26 mouse cellular contexts compared by ENCODE assay signal in the genomic region with DNA sequence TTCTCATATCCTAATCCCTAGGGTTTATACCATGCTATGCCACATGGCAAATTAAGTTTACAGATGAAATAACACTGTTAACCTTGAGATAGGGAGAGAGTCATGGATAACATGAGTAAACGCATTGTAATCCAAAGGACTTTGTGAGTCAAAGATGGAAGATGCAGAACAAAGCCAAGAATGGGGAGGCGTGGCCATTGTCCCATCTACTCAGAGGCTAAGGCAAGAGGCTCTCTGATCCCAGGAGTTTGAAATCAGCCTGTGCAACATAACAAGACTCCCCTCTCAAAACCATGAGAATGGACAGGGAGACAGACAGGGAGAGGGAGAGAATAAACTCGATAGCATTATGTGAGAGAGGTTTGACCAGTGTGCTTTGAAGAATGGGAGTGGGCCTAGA.
A peak's percentile ranks its signal among the peaks of the same experiment; 100 is the strongest.
DNase-seq lines count a peak whose midpoint lies in the region; TF ChIP-seq lines count a peak whose summit lies in the region.
"Had no signal": no experiment of that assay in that cellular context is flagged by ENCODE, and none has a peak within 500 bp of the region (broad histone marks: within the 10 kb centered on the region; RNA-seq: fewer than 3 reads in every experiment).

No protein-coding gene starts in this region.

- peak; percentile 8 for DNase-seq in adrenal gland, adult 2 months
- no peak for DNase-seq in adrenal gland, postnatal 10 days
- peak; percentile 34 for DNase-seq in heart, adult 11 months
- DNase-seq in heart, adult 2 months = no peak
- peak; percentile 3 for DNase-seq in R1 (ENCODE audit: low read depth, low spot score)
- no peak for DNase-seq in left cerebral cortex, postnatal 10 days (ENCODE audit: extremely low spot score in 1 of 2, low spot score in 2 of 2)
- no peak for DNase-seq in urinary bladder, adult 18-20 months (ENCODE audit: low spot score in 2 of 2)
- DNase-seq: adrenal gland, adult 8-10 months; B cell, adult 2 months; cerebellum, adult 2 months; cerebellum, adult 9-11 months; cerebellum, postnatal 36 days; embryo, embryonic 11 days; forebrain, postnatal 0 days; gastrocnemius, adult 2 months; gastrocnemius, postnatal 14 days; heart, adult 18-20 months; heart, postnatal 14 days; heart, postnatal 4 days; kidney, adult 18-20 months had no signal

- H3K79me2 ChIP-seq in heart, adult 2 months (replicated peaks; ENCODE audit: control insufficient read depth, insufficient read depth, low read length) = no peaks in the 10 kb centered on the region

- intact Hi-C loops in heart, adult 2 months (cut with DNase I) = no loop called here
- intact Hi-C loops in left cerebral cortex, postnatal 10 days (cut with DNase I) = no loop called here

- TF ChIP-seq CTCF in heart, adult 2 months (IDR thresholded peaks at IDR 0.05) = no peak

- H3K4me1 ChIP-seq in heart, adult 2 months (ENCODE audit: control insufficient read depth, insufficient read depth, low read length) = no peaks in the 10 kb centered on the region
- H3K4me1 ChIP-seq: heart, embryonic 10.5 days had no signal

- H3K27ac ChIP-seq in heart, adult 2 months = no peak overlapping the region
- H3K27ac ChIP-seq: gastrocnemius, adult 2 months; heart, embryonic 10.5 days; heart, embryonic 13.5 days; hindbrain, embryonic 14.5 days; hindbrain, postnatal 0 days had no signal

- H3K27me3 ChIP-seq in heart, adult 2 months (ENCODE audit: control insufficient read depth, insufficient read depth, low read length) = no peaks in the 10 kb centered on the region
- H3K27me3 ChIP-seq: CH12.LX; heart, embryonic 13.5 days had no signal

- WGBS in heart, adult 2 months = 80% methylated on average over 3 of the region's 3 CpGs

- no peaks in the 10 kb centered on the region for H3K36me3 ChIP-seq in heart, adult 2 months (ENCODE audit: control insufficient read depth, insufficient read depth, low read length)
- H3K36me3 ChIP-seq: G1E; heart, embryonic 10.5 days; heart, embryonic 13.5 days had no signal

- TF ChIP-seq POLR2A in heart, adult 2 months (IDR thresholded peaks at IDR 0.05; ENCODE audit: insufficient read depth, low read depth, low read length) = no peak

- no peak overlapping the region for H3K4me3 ChIP-seq in heart, adult 2 months
- H3K4me3 ChIP-seq: gastrocnemius, adult 2 months; heart, embryonic 10.5 days; heart, embryonic 13.5 days had no signal

- TF ChIP-seq EP300 in heart, adult 2 months (IDR thresholded peaks at IDR 0.05; ENCODE audit: insufficient read depth, low read depth, low read length) = no peak

- H3K9ac ChIP-seq in heart, adult 2 months (ENCODE audit: low read depth, low read length) = no peak overlapping the region
- H3K9ac ChIP-seq: forebrain, postnatal 0 days; heart, embryonic 13.5 days; hindbrain, embryonic 14.5 days had no signal

Comparison
In these comparisons a context has a peak if more than half of its experiments do, and no peak if none do; other contexts are left out.
1. DNase-seq: peak in adrenal gland, adult 2 months (single experiment), heart, adult 11 months (single experiment) and R1 (single experiment); none in adrenal gland, postnatal 10 days (single experiment), heart, adult 2 months (0 of 2), left cerebral cortex, postnatal 10 days (0 of 2) and urinary bladder, adult 18-20 months (0 of 2).